Mouse (Mus musculus): ENCODE data around the gene Gm5127. TPM values are rescaled to one million over a fixed set of nuclear protein-coding genes. Genes with fewer than 3 reads are reported as not detected.
A peak's percentile ranks its signal among the peaks of the same experiment; 100 is the strongest.

Gene Gm5127
- total RNA-seq (2021): under 1 TPM in 1 of 2 experiments, not detected in 1; 0.30 TPM
- long read RNA-seq: 0 reads

DNA sequence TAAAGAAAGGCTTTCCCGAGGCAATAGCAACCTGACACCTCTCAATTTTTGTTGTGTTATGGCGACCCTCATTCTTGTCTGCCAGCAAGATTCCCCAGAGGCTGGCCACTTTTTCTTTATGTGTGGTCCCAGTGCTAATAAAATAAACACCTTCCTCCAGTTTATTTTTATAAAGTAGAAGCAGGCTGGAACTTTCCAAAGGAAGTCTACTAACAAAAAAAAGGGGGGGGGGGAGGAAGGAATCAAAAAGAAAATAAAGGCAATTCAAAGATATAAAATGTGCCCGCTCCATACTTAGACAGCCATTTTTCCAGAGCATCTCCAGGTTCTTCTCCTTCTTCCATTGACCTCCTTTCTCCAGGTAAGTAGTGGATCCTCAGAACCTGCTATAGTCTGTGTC is at the start of gene Gm5127:
TSS of gene Gm5127 (plus strand) at position 301 of the 400 bp plus-strand sequence.
- DNase-seq (ENCODE audit: low spot score in 2 of 2): no peak

DNA sequence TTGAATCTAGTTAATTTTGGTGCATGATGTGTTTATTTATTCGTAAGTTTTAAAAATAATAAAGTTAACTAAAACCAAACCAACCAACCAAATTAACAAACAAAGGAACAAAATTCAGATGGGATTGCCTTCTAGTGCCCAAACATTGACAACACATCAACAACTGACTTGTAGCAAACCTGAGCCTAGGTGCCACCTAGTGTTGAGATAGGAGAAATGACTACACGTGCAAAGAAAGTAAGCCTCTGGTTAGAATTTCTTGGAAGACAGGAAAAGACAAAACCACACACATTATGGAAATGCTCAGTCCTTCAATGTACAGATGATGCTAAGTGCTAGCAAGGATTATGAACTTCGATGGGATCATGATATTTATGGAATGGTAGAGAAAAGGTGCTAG is 46.6 kb upstream of the Gm5127 start:
- no peak for DNase-seq (ENCODE audit: low spot score in 2 of 2)

DNA sequence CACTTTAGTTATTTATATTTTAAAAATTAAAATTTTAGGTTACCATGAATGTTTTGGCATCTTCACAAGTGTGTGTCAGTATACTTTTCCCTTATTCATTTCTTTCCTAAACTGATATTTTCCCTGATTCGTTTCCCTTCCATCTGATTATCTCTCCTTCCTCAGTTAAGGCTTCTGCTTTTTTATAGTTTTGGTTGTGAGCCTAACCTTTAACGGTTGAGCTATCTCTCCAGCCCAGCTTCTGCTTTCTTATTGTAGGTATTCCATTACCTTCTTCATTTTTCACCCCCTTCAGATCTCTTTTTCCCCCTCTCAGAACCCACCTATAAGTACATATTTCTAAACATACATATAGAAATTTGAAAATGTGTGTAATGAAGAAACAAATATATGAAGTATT is 27.5 kb upstream of the Gm5127 start:
- DNase-seq (ENCODE audit: low spot score in 2 of 2): no peak

DNA sequence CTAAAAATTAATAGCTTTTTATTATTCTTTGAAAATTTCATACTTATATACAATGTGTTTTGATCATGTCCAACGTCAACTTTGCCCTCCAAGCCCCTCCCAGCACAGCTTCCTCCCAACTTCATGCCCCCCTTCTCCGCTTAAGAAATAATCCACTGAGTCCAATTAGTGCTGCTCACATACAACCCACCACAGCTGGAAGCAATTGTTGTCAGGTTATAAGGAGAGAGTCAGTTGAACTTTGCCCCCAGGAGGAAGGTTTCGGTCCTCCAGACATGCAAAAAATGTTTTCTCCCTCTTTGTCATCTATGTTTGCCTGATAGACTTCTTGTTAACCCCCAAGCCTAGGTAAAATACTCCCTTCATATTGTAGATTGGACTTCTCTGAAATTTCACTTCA is 4.0 kb upstream of the Gm5127 start:
- no peak for DNase-seq (ENCODE audit: low spot score in 2 of 2)

- DNase-seq (ENCODE audit: low spot score in 2 of 2): no peak
These were observed 2.6 kb upstream of the Gm5127 start for GRCm38 (mm10) chrX:106580410-106580809.

DNA sequence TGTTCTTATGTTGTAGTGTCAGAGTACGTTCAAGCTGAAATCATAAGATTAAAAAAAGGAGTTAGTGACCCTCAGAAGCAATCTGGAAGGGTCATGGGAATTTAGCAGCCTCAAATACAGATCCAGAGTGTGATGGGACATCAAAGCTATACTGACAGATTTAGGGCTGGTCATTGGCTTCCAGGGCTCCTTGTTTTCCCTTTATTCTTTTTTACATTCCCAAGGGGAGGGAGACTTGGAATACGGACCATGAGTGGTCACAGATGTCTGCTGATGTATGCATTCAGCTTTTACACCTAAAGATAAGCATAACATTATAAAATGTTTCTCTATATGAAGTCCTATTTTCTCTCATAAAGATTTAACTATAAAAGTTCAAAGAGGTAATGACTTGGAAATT is 789 bp upstream of the Gm5127 start:
- DNase-seq (ENCODE audit: low spot score in 2 of 2): no peak

- no peak for DNase-seq (ENCODE audit: low spot score in 2 of 2)
These were observed 10.9 kb downstream of the Gm5127 start for GRCm38 (mm10) chrX:106593914-106594313.

GRCm38 (mm10) chrX:106595904-106596303 is 12.9 kb downstream of the Gm5127 start:
- DNase-seq (ENCODE audit: low spot score in 2 of 2): no peak

DNA sequence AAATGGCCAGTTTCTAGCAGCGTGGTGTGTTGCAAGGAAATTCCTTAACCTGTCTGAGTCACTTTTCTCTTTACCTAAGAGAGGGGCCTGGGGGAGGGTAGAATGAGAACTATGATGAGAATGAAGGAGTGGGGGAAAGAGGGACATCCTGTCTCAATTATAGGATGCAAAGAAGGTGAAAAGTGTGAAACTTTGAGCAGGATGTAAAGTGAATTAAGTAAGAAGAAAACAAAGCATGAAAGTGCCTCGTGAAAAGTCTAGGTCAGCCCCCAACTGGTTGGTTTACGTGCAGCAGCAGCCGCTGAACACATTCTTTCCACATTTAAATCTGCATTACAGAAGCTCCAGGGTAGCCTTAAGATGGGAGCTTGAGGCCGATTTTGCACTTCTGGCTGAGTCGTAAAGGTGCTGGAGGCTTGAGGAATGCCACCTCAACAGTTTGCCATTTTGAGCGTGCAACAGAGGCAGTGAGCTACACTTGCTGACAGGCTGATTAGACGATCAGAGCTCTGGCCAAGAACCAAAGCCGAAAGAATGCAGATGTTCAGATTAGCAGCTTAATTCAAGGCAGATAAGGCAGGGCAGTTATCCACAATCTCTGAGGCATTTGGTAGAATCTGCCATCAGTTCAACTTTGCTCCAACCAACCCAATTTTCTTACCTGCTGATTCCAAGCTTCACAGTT is 19.7 kb downstream of the Gm5127 start:
- DNase-seq (ENCODE audit: low spot score in 2 of 2): no peak

DNA sequence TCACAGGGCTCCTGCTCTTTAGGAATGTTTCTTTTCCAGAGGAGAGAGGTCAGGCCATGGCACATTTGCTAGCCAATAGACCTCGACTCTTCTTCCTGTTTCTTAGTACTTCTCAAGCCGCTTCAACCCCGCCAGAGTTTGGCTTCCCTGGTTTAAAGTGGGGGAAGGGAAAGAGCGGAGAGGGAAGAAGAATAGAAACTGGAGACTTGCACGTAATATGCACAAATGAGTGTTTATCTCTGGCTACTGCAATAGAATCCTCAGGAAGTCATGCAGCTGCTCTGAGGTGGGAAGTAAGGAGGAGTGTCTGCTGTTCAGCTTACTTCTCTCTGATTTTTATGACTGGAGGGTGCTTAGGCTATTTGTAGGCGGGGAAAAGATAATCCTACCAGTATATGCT is 20.4 kb downstream of the Gm5127 start, which contains the start of gene Cysltr1:
TSS of gene Cysltr1 (minus strand) at position 294 of the 400 bp plus-strand sequence.
- no peak for DNase-seq (ENCODE audit: low spot score in 2 of 2)

DNA sequence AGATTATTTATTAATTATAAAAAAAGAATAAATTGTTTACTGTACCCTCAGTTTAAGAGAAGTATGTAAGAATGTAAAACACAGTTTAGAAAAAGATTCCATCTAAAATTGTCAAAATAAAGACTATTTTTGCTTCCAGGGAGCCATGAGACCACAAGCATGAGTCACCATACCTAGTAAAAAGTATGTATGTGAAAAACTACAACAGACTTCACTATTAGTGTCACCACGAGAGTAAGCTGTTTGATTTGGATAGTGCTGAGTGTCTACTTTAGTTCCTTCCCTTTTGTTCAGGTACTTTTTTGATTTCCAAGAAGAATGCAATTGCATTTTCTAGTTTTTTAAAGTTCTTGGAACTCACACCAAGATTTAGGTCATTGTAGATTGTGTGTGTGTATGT is 39.5 kb downstream of the Gm5127 start:
- no peak for DNase-seq (ENCODE audit: low spot score in 2 of 2)

DNA sequence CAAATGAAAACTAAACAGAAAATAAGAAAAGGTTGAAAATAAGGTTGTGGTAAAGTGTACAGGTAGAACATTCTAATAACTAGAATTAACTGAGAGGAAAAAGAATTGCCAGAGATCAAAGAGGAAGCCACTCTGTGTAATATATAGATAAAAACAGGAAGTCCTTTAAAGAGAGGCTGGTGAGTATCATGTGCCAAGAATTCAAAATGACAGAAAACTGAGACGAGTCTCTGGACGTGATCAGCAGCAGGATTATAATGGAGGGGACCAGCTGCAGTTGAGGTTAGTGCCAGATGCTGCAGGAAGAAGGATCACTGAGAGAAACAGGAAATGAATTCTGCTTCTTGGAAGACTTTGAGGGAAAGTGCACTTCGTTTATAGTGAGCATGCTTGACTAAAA is 40.7 kb downstream of the Gm5127 start:
- no peak for DNase-seq (ENCODE audit: low spot score in 2 of 2)

- DNase-seq (ENCODE audit: low spot score in 2 of 2): no peak
These were observed 45.5 kb downstream of the Gm5127 start for GRCm38 (mm10) chrX:106628514-106628913.

- DNase-seq (ENCODE audit: low spot score in 2 of 2): no peak
These were observed 50.6 kb downstream of the Gm5127 start for GRCm38 (mm10) chrX:106633543-106633942.

- DNase-seq (ENCODE audit: low spot score in 2 of 2): no peak
These were observed 52.0 kb downstream of the Gm5127 start for GRCm38 (mm10) chrX:106634799-106635541.

GRCm38 (mm10) chrX:106662101-106662500 is 79.1 kb downstream of the Gm5127 start:
- DNase-seq (ENCODE audit: low spot score in 2 of 2): no peak

- DNase-seq (ENCODE audit: low spot score in 2 of 2): no peak
These were observed 121.6 kb downstream of the Gm5127 start for GRCm38 (mm10) chrX:106704590-106704989.

DNA sequence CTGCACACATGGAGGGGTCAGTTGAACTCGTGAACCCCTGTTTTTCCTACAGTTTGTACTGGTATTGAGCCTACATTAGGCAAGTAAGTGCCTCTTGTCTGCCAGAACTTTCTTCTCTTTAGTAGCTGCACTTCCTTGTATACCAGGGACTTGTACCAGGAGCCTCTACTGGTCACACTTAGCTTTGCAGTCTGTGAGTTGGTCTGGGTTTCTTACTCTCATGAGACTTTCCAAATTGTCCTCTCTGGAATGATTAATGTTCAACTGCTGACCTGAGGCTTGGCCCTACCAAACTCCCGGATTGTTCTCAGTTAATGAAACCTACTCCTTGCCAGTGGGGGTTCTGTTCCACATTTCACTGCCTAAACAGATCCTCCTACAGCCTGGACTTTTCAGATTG is 134.2 kb downstream of the Gm5127 start:
- DNase-seq (ENCODE audit: low spot score in 2 of 2): peak in 1 of 2 experiments; percentile 0

GRCm38 (mm10) chrX:106742241-106742640 is 159.3 kb downstream of the Gm5127 start:
- DNase-seq (ENCODE audit: low spot score in 2 of 2): no peak

GRCm38 (mm10) chrX:106755272-106755671 is 172.3 kb downstream of the Gm5127 start:
- no peak for DNase-seq (ENCODE audit: low spot score in 2 of 2)
